Mouse (Mus musculus): Measurements from ENCODE around the gene 4930432M17Rik. TPM values are rescaled to one million over a fixed set of nuclear protein-coding genes. Genes with fewer than 3 reads are reported as not detected.
A peak's percentile ranks its signal among the peaks of the same experiment; 100 is the strongest.

4930432M17Rik gene
- total and polyA plus RNA-seq, 2 experiments from 2014 or later, result not detected

GRCm38 (mm10) chr3:121703155-121703879 lies 32.8 kb downstream of the 4930432M17Rik start:
- H3K9ac ChIP-seq (replicated peaks; ENCODE audit: low read length), result no peak overlapping the region

GRCm38 (mm10) chr3:121703880-121704243 lies 33.3 kb downstream of the 4930432M17Rik start:
- Histone ChIP-seq H3K4me2 (ENCODE audit: low read depth, low read length) (no peak overlapping the region), H3K36me3 (ENCODE audit: insufficient read depth, low read length) (no peaks in the 10 kb centered on the region), H3K27ac (no peak overlapping the region), H3K9ac (replicated peaks; ENCODE audit: low read length) (no peak overlapping the region), H3K4me3 (ENCODE audit: low read length) (no peak overlapping the region), H3K9me3 (ENCODE audit: low read length) (no peaks in the 10 kb centered on the region), H3K27me3 (ENCODE audit: insufficient read depth, low read length) (no peaks in the 10 kb centered on the region), H3K4me1 (ENCODE audit: insufficient read depth, low read length) (peaks cover 15% of the 10 kb centered on the region; the same call in 1 of the 2 replicates)
- no peak for DNase-seq (ENCODE audit: low spot score)
- no peak for TF ChIP-seq CTCF (IDR thresholded peaks at IDR 0.05; ENCODE audit: low read depth)
- WGBS, result 49% methylated on average over 3 of the region's 3 CpGs
- no peak for ATAC-seq

More at GRCm38 (mm10) chr3:121703155-121703879, 32.8 kb downstream of the 4930432M17Rik start:
- Histone ChIP-seq H3K4me1 (ENCODE audit: insufficient read depth, low read length) (peaks cover 15% of the 10 kb centered on the region; the same call in 1 of the 2 replicates), H3K27ac (no peak overlapping the region), H3K4me3 (ENCODE audit: low read length) (no peak overlapping the region), H3K4me2 (ENCODE audit: low read depth, low read length) (no peak overlapping the region), H3K27me3 (ENCODE audit: insufficient read depth, low read length) (no peaks in the 10 kb centered on the region), H3K36me3 (ENCODE audit: insufficient read depth, low read length) (no peaks in the 10 kb centered on the region), H3K9me3 (ENCODE audit: low read length) (no peaks in the 10 kb centered on the region)
- TF ChIP-seq CTCF (IDR thresholded peaks at IDR 0.05; ENCODE audit: low read depth), result no peak
- WGBS, result 83% methylated on average over 7 of the region's 7 CpGs
- no peak for ATAC-seq
- DNase-seq (ENCODE audit: low spot score), result no peak

GRCm38 (mm10) chr3:121706087-121706486 lies 35.5 kb downstream of the 4930432M17Rik start:
- no peak overlapping the region for H3K4me2 ChIP-seq (ENCODE audit: low read depth, low read length)
- no peaks in the 10 kb centered on the region for H3K9me3 ChIP-seq (ENCODE audit: low read length)
- no peaks in the 10 kb centered on the region for H3K36me3 ChIP-seq (ENCODE audit: insufficient read depth, low read length)
- no peak overlapping the region for H3K4me3 ChIP-seq (ENCODE audit: low read length)
- H3K27ac ChIP-seq, result peak overlapping the region; percentile 3
- no peaks in the 10 kb centered on the region for H3K27me3 ChIP-seq (ENCODE audit: insufficient read depth, low read length)
- DNase-seq (ENCODE audit: low spot score) (no peak), ATAC-seq (0 out of 2 replicates have a peak, but pooled peaks have one; percentile 44)
- TF ChIP-seq CTCF (IDR thresholded peaks at IDR 0.05; ENCODE audit: low read depth), result no peak
- H3K9ac ChIP-seq (replicated peaks; ENCODE audit: low read length), result no peak overlapping the region
- 33% methylated on average over 5 of the region's 5 CpGs for WGBS
- peaks cover 9% of the 10 kb centered on the region; the same call in 1 of the 2 replicates for H3K4me1 ChIP-seq (ENCODE audit: insufficient read depth, low read length)

- Histone ChIP-seq H3K27ac (0 out of 2 replicates have a peak overlapping the region, but pooled peaks have one; percentile 15), H3K9me3 (ENCODE audit: low read length) (no peaks in the 10 kb centered on the region), H3K4me3 (ENCODE audit: low read length) (no peak overlapping the region), H3K4me1 (ENCODE audit: insufficient read depth, low read length) (no peaks in the 10 kb centered on the region), H3K27me3 (ENCODE audit: insufficient read depth, low read length) (no peaks in the 10 kb centered on the region), H3K36me3 (ENCODE audit: insufficient read depth, low read length) (no peaks in the 10 kb centered on the region), H3K4me2 (ENCODE audit: low read depth, low read length) (no peak overlapping the region), H3K9ac (replicated peaks; ENCODE audit: low read length) (no peak overlapping the region)
- no peak for TF ChIP-seq CTCF (IDR thresholded peaks at IDR 0.05; ENCODE audit: low read depth)
- DNase-seq (ENCODE audit: low spot score) (no peak), ATAC-seq (peak; percentile 45; the same call in 1 of the 2 replicates)
- 85% methylated on average over 4 of the region's 4 CpGs for WGBS
These were observed 36.5 kb downstream of the 4930432M17Rik start for GRCm38 (mm10) chr3:121707106-121707505.

- Histone ChIP-seq H3K27ac (no peak overlapping the region), H3K36me3 (ENCODE audit: insufficient read depth, low read length) (no peaks in the 10 kb centered on the region), H3K4me2 (ENCODE audit: low read depth, low read length) (no peak overlapping the region), H3K4me3 (ENCODE audit: low read length) (no peak overlapping the region), H3K9me3 (ENCODE audit: low read length) (no peaks in the 10 kb centered on the region), H3K27me3 (ENCODE audit: insufficient read depth, low read length) (no peaks in the 10 kb centered on the region), H3K9ac (replicated peaks; ENCODE audit: low read length) (no peak overlapping the region), H3K4me1 (ENCODE audit: insufficient read depth, low read length) (no peaks in the 10 kb centered on the region)
- no peak for ATAC-seq
- no peak for DNase-seq (ENCODE audit: low spot score)
- 0 out of 2 replicates have a peak, but pooled peaks have one; percentile 6 for TF ChIP-seq CTCF (IDR thresholded peaks at IDR 0.05; ENCODE audit: low read depth)
- 91% methylated on average over 7 of the region's 7 CpGs for WGBS
These were observed 40.5 kb downstream of the 4930432M17Rik start for GRCm38 (mm10) chr3:121710894-121711531.

GRCm38 (mm10) chr3:121712222-121712621 lies 41.7 kb downstream of the 4930432M17Rik start:
- Histone ChIP-seq H3K9me3 (ENCODE audit: low read length) (no peaks in the 10 kb centered on the region), H3K27me3 (ENCODE audit: insufficient read depth, low read length) (no peaks in the 10 kb centered on the region), H3K9ac (replicated peaks; ENCODE audit: low read length) (no peak overlapping the region), H3K36me3 (ENCODE audit: insufficient read depth, low read length) (no peaks in the 10 kb centered on the region), H3K4me2 (ENCODE audit: low read depth, low read length) (no peak overlapping the region), H3K4me3 (ENCODE audit: low read length) (no peak overlapping the region), H3K4me1 (ENCODE audit: insufficient read depth, low read length) (no peaks in the 10 kb centered on the region), H3K27ac (no peak overlapping the region)
- ATAC-seq, result no peak
- no peak for DNase-seq (ENCODE audit: low spot score)
- WGBS, result 69% methylated on average over 4 of the region's 4 CpGs
- TF ChIP-seq CTCF (IDR thresholded peaks at IDR 0.05; ENCODE audit: low read depth), result no peak

Data from hindbrain, postnatal 0 days (tissue).